Mouse (Mus musculus) forebrain, embryonic 13.5 days (tissue): ENCODE measurements at regions not wholly inside any gene's neighbourhood (a gene's known extent, or its start where the extent isn't known, plus 50 kb on each side); places are given as distances from the start of the nearest gene placed in this dataset.
A peak's percentile ranks its signal among the peaks of the same experiment; 100 is the strongest.

Experiments
- ATAC-seq: fragments of 200-750 bp; cut with Nextera tagmentation; 2 replicates; pipeline ENCODE4 v1.8.0; 2017
- H3K27ac ChIP-seq: fragments of 300-500 bp; sonication (generic); 2 replicates; pipeline ENCODE4 v1.5.1; 2015; ENCODE audit warnings: inconsistent platforms, mild to moderate bottlenecking, moderate library complexity
- H3K27me3 ChIP-seq: fragments of 300-500 bp; sonication (generic); 2 replicates; pipeline ENCODE4 v1.6.1; 2015; ENCODE audit warnings: mild to moderate bottlenecking, inconsistent platforms
- H3K36me3 ChIP-seq: fragments of 300-500 bp; sonication (generic); 2 replicates; pipeline ENCODE4 v1.6.1; 2015; ENCODE audit warnings: mild to moderate bottlenecking, inconsistent platforms; ENCODE audit not compliant: poor library complexity, severe bottlenecking
- H3K4me1 ChIP-seq: fragments of 300-500 bp; sonication (generic); 2 replicates; pipeline ENCODE4 v1.6.1; 2015; ENCODE audit warnings: inconsistent platforms
- H3K4me2 ChIP-seq: fragments of 300-500 bp; sonication (generic); 2 replicates; pipeline ENCODE4 v1.6.1; 2015; ENCODE audit warnings: inconsistent platforms, mild to moderate bottlenecking, moderate library complexity
- H3K4me3 ChIP-seq: fragments of 300-500 bp; sonication (generic); 2 replicates; pipeline ENCODE4 v1.5.1; 2015; ENCODE audit warnings: mild to moderate bottlenecking, inconsistent platforms
- H3K9ac ChIP-seq: fragments of 300-500 bp; sonication (generic); 2 replicates; pipeline ENCODE4 v1.6.1; 2015; ENCODE audit warnings: mild to moderate bottlenecking, inconsistent platforms
- H3K9me3 ChIP-seq: fragments of 300-500 bp; sonication (generic); replicated peaks from 2 replicates; pipeline ENCODE4 v1.6.1; 2016; ENCODE audit warnings: inconsistent platforms
- WGBS: fragments of 180-500 bp; shearing (Covaris S2); methylation state at CpG from one replicate; pipeline ENCODE4 v1.1.7; 2015; 5-methylcytosine and 5-hydroxymethylcytosine counted together

DNA sequence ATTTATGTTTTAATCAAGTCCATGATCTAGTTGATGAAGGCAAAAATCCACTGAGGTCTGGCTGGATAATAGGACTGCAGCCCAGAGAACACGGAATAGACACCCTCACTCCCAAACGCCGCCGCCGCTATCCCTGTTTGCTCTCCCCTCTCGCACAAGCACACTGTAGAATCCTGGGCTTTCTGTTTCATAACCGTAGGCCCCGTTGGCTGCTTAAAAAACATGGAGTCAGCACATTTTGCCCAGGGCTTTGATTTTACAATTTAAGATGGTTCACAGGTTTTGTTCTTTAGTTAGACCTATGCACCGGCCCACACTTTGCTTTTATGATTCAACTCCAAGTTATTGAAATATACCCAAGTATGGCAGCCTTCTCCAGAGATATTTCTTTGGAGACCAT is 229.6 kb downstream of the Ttll7 start:
- Histone ChIP-seq H3K9ac (no peak overlapping the region), H3K27ac (no peak overlapping the region), H3K27me3 (no peaks in the 10 kb centered on the region), H3K4me2 (0 out of 2 replicates have a peak overlapping the region, but pooled peaks have one; percentile 14), H3K9me3 (no peaks in the 10 kb centered on the region), H3K36me3 (no peaks in the 10 kb centered on the region), H3K4me1 (peaks cover 54% of the 10 kb centered on the region), H3K4me3 (no peak overlapping the region)
- WGBS, result 35% methylated on average over 9 of the region's 9 CpGs
- ATAC-seq, result no peak

DNA sequence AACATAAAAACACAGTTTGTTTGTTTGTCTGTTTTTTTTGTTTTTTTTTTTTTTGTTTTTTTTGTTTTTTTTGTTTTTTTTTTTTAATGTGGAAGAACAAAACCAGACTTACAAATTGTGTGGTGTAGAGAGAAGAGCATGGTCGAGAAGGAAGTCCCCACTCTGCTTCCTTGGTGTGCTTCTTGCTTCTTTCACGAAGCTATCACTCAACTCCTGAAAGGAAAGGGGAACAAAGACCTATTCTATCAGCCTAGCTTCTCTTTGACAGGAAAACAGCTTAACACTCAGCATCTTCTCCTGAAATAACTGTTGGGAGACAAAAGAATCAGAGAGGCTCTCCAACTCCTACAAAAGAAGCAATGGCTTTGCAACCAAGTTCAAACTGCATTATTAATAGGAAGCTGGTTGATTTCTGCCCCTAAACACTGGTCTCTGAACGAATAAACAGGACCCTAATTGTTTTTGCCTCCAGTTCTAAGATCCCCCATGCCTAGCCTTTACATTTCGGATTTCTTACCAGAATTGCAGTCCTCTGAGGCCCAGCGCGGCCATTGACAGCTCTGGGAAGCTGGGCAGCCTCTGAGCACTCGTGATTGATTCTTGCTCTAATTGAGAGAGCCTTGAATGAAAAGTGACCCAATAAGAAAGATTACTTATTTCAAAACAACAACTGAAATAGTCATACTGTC is 230.2 kb downstream of the Ttll7 start:
- Histone ChIP-seq H3K9ac (no peak overlapping the region), H3K4me1 (peaks cover 54% of the 10 kb centered on the region), H3K9me3 (no peaks in the 10 kb centered on the region), H3K27me3 (no peaks in the 10 kb centered on the region), H3K36me3 (no peaks in the 10 kb centered on the region), H3K27ac (peak overlapping the region; percentile 44), H3K4me2 (0 out of 2 replicates have a peak overlapping the region, but pooled peaks have one; percentile 45), H3K4me3 (no peak overlapping the region)
- ATAC-seq, result no peak
- WGBS, result 6% methylated on average over 7 of the region's 7 CpGs

DNA sequence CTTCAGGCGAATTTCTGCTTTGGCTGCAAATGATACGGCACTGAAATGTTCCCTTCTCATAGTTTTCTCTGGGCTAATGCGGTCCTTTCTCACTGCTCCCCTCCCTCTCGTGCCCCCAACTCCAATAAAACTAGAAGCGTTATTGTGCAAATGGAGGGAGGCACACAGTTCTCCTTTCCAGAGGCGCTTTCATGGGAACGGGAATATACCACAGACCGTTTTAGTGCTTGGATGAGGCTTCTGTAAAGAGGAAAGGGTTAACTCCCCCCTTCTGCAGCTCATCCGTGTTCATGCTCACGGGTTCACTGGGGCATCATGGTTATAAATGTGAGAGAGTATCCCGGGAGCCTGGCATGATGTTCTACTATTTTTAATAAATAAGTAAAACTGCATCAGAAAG is 231.2 kb downstream of the Ttll7 start:
- Histone ChIP-seq H3K9me3 (no peaks in the 10 kb centered on the region), H3K27ac (peak overlapping the region; percentile 49; the same call in 1 of the 2 replicates), H3K4me2 (peak overlapping the region; percentile 45), H3K27me3 (no peaks in the 10 kb centered on the region), H3K36me3 (no peaks in the 10 kb centered on the region), H3K4me3 (no peak overlapping the region), H3K9ac (no peak overlapping the region), H3K4me1 (peaks cover 54% of the 10 kb centered on the region)
- WGBS, result 9% methylated on average over 11 of the region's 11 CpGs
- no peak for ATAC-seq

DNA sequence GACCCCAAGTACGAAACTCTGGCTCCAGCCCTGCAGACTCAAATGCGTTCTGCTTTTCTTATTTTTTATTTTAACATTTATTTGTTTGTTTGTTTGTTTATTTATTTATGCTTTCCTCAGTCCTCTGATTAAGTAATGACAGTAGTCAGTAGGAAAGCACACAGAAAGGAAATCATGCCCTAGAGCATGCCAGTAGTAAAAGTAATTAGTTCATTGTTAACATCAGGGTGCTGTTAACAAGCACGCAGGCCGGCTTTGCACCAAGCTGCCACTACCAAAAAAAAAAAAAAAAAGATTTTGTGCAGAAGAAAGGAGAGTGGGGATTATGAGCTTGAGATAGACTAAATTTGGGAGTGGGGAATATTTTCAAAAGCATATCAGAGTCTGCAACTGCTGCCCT is 231.7 kb downstream of the Ttll7 start:
- no peaks in the 10 kb centered on the region for H3K36me3 ChIP-seq
- peaks cover 54% of the 10 kb centered on the region for H3K4me1 ChIP-seq
- no peak overlapping the region for H3K4me3 ChIP-seq
- H3K27me3 ChIP-seq, result no peaks in the 10 kb centered on the region
- peak overlapping the region; percentile 45 for H3K4me2 ChIP-seq
- H3K9me3 ChIP-seq, result no peaks in the 10 kb centered on the region
- no peak overlapping the region for H3K9ac ChIP-seq
- ATAC-seq, result no peak
- H3K27ac ChIP-seq, result no peak overlapping the region
- WGBS, result 30% methylated on average over 4 of the region's 4 CpGs

DNA sequence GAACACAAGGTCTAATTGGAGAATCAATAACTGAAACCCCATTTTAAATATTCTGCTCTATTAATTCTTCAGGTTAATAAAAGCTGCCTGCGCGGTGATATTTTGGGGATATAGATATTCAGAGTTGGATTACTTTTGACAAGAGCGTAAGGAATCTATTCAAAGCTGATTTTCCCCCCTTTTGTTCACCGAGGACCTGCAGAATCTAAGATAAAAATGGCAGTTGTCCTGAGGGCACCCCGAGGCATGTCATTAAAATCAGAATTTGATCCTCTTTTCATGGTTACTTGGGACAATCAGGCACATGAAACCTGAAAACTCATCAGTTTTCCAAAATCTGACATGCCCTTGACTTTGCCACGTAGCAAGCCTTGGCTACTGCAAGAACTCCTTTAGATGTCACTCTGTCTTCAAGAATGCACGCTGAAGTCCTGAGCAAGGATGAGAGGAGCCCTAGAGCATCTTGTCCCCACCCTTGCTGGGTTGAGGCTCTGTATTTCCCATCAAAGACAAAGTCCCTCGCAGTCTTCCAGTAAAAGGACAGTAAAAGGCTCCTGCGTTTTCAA is 232.5 kb downstream of the Ttll7 start:
- no peak overlapping the region for H3K27ac ChIP-seq
- H3K4me1 ChIP-seq, result peaks cover 54% of the 10 kb centered on the region
- H3K4me3 ChIP-seq, result no peak overlapping the region
- H3K9ac ChIP-seq, result no peak overlapping the region
- 23% methylated on average over 9 of the region's 9 CpGs for WGBS
- no peaks in the 10 kb centered on the region for H3K9me3 ChIP-seq
- H3K4me2 ChIP-seq, result peak overlapping the region; percentile 4; the same call in 1 of the 2 replicates
- H3K36me3 ChIP-seq, result no peaks in the 10 kb centered on the region
- no peaks in the 10 kb centered on the region for H3K27me3 ChIP-seq
- no peak for ATAC-seq

DNA sequence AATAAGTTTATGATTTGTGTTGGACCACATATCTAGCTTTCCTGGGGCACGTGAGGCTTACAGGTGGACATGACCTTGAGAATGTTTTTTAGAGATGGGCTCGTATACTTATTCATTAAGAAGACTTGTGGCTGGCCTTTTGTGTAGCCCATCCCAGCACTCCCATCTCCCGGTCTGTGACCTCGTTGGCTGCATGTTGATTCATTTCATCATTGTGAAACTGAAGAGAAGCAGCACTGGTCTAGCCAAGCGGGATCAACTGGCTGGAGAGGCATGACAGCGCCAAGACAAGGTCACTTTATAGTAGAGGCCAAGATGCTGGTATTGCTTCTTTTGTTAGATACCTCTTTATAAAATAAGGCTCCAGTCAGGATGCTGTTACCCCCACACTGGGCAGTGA is 236.0 kb downstream of the Ttll7 start:
- no peak overlapping the region for H3K4me3 ChIP-seq
- no peak for ATAC-seq
- no peaks in the 10 kb centered on the region for H3K9me3 ChIP-seq
- no peak overlapping the region for H3K27ac ChIP-seq
- WGBS, result 83% methylated on average over 6 of the region's 6 CpGs
- peaks cover 46% of the 10 kb centered on the region for H3K4me1 ChIP-seq
- no peaks in the 10 kb centered on the region for H3K36me3 ChIP-seq
- no peaks in the 10 kb centered on the region for H3K27me3 ChIP-seq
- H3K9ac ChIP-seq, result no peak overlapping the region
- H3K4me2 ChIP-seq, result no peak overlapping the region

DNA sequence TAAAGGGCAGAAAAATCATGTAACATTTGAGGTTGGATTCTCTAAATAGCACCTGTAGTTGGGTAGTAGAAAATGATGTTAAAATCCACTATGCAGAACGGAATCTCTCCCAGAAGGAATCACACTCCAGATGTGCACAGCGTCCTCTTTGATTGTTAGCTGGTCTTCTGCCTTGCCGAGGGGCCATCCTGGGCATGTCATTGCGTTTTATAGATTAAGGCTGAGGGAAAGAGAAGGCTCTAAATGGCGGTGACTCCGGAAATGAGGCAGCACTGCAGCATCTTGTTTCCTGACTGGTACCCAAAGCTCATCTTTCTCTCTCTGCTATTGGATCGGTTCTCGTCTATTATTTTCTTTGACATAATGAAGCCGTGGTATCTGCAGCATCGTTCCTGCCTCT is 237.5 kb downstream of the Ttll7 start:
- Histone ChIP-seq H3K27ac (no peak overlapping the region), H3K9ac (no peak overlapping the region), H3K27me3 (no peaks in the 10 kb centered on the region), H3K4me2 (no peak overlapping the region), H3K9me3 (no peaks in the 10 kb centered on the region), H3K4me1 (peaks cover 33% of the 10 kb centered on the region), H3K4me3 (no peak overlapping the region), H3K36me3 (no peaks in the 10 kb centered on the region)
- WGBS, result 83% methylated on average over 10 of the region's 10 CpGs
- no peak for ATAC-seq

DNA sequence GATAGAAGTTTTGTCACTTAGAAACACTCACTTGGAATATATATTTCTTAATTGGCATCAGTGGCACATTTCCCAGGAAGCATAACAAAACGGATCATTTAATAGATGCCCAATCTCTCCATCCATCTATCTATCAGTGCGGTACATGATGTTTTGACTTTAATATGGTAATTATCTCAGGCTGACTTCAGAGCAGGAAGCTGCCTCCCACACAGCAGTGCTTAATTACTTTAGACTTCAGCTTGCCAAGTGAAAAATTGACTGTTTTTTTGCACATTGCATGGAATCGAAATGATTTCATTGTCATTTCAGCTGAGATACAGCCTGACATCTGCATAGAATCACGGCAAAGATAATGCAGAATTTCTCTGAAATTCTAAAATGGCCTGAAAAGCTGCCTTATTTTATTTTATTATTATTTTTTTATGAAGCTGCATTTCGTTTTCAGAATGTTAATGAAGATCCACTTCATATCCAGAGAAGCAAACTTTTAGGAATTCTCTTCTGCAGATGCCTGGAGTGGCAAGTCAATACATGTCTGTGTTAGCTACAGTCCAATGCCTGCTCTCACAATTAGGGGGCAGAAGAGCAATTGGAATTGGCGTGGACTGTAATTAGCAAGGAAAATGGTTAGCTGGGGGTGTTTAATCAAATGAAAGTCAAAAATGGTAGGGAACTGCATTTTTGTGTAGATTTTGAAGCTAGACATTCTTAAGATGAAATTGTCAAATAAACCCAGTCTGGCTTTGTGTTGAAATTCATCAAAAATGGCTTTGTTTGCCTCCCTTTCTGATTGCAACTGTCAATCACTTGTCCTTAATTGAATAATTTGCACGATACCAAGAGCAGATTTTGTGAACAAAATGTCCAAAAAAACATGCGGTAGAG is 240.3 kb downstream of the Ttll7 start:
- no peak overlapping the region for H3K4me3 ChIP-seq
- H3K9me3 ChIP-seq, result no peaks in the 10 kb centered on the region
- no peaks in the 10 kb centered on the region for H3K36me3 ChIP-seq
- no peak overlapping the region for H3K9ac ChIP-seq
- no peak overlapping the region for H3K4me2 ChIP-seq
- 41% methylated on average over 8 of the region's 8 CpGs for WGBS
- H3K27ac ChIP-seq, result peak overlapping the region; percentile 55
- peak; percentile 68 for ATAC-seq
- no peaks in the 10 kb centered on the region for H3K27me3 ChIP-seq
- peaks cover 15% of the 10 kb centered on the region for H3K4me1 ChIP-seq

DNA sequence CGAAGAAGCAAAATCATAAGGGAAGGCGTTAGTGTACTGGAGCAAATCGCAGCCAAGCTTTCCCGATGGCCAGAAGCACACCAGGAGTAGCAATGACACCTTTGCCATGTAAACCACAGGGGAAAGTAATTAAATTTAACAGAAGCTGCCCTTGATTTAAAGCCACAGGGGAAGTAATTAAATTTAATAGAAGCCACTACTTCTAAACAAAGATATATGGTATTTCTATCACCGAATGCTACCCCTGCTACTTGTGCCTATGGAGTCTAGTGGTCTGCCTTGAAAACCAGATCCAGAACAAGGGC is 240.9 kb downstream of the Ttll7 start:
- ATAC-seq, result peak; percentile 44; the same call in 1 of the 2 replicates
- no peak overlapping the region for H3K9ac ChIP-seq
- peaks cover 18% of the 10 kb centered on the region for H3K4me1 ChIP-seq
- no peaks in the 10 kb centered on the region for H3K9me3 ChIP-seq
- no peaks in the 10 kb centered on the region for H3K36me3 ChIP-seq
- 50% methylated on average over 5 of the region's 5 CpGs for WGBS
- H3K4me2 ChIP-seq, result no peak overlapping the region
- H3K27ac ChIP-seq, result peak overlapping the region; percentile 55
- H3K27me3 ChIP-seq, result no peaks in the 10 kb centered on the region
- H3K4me3 ChIP-seq, result no peak overlapping the region

DNA sequence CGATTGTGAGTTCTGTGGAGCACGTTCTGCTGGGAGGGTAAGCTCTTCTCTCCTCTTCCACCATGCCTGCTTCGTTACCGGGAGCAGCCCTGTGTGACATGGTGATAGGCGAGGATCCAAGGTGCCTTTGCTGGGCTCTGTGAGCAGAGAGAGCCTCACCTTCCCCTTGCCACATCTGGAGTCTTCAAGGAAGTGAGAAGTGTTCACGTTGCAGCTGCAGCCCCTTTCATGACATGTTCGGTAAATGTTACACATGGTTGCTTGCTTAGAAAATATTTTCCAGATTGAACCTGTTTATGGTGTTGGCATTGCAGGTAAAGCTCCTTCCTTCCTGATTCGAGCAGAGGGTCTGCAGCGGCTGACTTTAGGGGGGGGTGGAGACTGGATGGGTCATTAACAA is 244.0 kb downstream of the Ttll7 start:
- 60% methylated on average over 9 of the region's 9 CpGs for WGBS
- H3K27ac ChIP-seq, result no peak overlapping the region
- no peak overlapping the region for H3K4me3 ChIP-seq
- no peak overlapping the region for H3K4me2 ChIP-seq
- peaks cover 32% of the 10 kb centered on the region for H3K4me1 ChIP-seq
- no peaks in the 10 kb centered on the region for H3K36me3 ChIP-seq
- ATAC-seq, result no peak
- no peaks in the 10 kb centered on the region for H3K9me3 ChIP-seq
- H3K9ac ChIP-seq, result no peak overlapping the region
- no peaks in the 10 kb centered on the region for H3K27me3 ChIP-seq

DNA sequence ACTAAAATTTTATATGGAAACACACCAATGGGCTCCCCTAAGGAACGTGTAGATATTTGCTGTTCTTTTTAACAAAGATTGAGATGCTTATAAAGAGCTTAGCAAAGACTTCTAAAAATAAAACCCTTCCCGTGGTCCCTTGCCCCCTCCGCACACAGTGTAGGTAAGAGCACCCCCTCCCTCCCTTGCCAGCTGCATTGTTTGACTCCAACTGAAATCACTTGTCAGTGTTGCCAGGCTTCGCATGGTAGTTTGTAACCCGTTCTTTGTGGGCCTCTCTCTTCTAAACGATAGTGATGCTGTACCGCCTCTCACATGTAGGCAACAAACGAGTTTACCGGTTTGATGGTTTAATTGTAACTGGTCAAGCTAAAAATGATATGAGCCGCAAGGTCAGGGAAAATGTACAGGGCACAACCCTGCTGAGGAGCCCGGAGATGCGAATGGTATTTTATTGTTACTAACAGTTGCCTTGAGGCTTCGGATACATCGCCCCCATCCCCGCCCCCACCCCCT is 246.0 kb downstream of the Ttll7 start:
- no peaks in the 10 kb centered on the region for H3K36me3 ChIP-seq
- H3K9me3 ChIP-seq, result no peaks in the 10 kb centered on the region
- no peak overlapping the region for H3K4me3 ChIP-seq
- WGBS, result 15% methylated on average over 15 of the region's 15 CpGs
- H3K4me1 ChIP-seq, result peaks cover 27% of the 10 kb centered on the region
- H3K27me3 ChIP-seq, result no peaks in the 10 kb centered on the region
- H3K9ac ChIP-seq, result no peak overlapping the region
- H3K4me2 ChIP-seq, result peak overlapping the region; percentile 35
- peak; percentile 17; the same call in 1 of the 2 replicates for ATAC-seq
- H3K27ac ChIP-seq, result no peak overlapping the region

DNA sequence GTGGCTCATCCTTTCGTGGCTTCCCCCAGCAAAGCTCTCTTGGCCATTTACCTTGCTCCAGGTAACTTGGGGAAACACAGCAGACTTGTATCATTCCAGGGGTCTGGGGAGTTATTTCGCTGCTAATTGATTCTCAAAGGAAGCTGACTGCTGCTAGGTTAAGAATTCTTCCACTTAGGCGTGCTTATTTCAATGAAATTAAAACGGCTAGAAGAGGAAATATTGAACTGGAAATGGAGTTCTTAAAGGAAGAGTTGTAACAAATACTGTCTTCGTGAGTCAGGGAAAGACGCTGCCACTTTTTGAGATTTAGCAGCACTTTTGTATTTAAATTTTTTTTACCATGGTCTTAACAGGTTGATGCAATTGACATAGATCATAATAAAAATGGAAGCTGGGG is 246.4 kb downstream of the Ttll7 start:
- Histone ChIP-seq H3K9me3 (no peaks in the 10 kb centered on the region), H3K9ac (no peak overlapping the region), H3K4me1 (peaks cover 24% of the 10 kb centered on the region), H3K27ac (no peak overlapping the region), H3K27me3 (no peaks in the 10 kb centered on the region), H3K4me2 (peak overlapping the region; percentile 36), H3K4me3 (no peak overlapping the region), H3K36me3 (no peaks in the 10 kb centered on the region)
- WGBS, result 28% methylated on average over 6 of the region's 6 CpGs
- ATAC-seq, result no peak
